Mouse (Mus musculus) hindbrain, embryonic 16.5 days (tissue): Measurements from ENCODE around the gene Iqcg. TPM values are rescaled to one million over a fixed set of nuclear protein-coding genes. Genes with fewer than 3 reads are reported as not detected.

ENCODE experiments used
- ATAC-seq: fragments of 200-750 bp; cut with Nextera tagmentation; 2 replicates; pipeline ENCODE4 v1.8.0; 2017; ENCODE audit warnings: moderate TSS enrichment, moderate library complexity
- H3K27ac ChIP-seq: fragments of 300-500 bp; sonication (generic); 2 replicates; pipeline ENCODE4 v1.5.1; 2014; ENCODE audit warnings: low read depth, mild to moderate bottlenecking, control low read depth, low read length, moderate library complexity
- H3K27me3 ChIP-seq: fragments of 300-500 bp; sonication (generic); replicated peaks from 2 replicates; pipeline ENCODE4 v1.6.1; 2014; ENCODE audit warnings: low read length; ENCODE audit not compliant: control insufficient read depth, insufficient read depth
- H3K36me3 ChIP-seq: fragments of 300-500 bp; sonication (generic); 2 replicates; pipeline ENCODE4 v1.6.1; 2014; ENCODE audit warnings: mild to moderate bottlenecking, low read length, moderate library complexity, mixed read lengths; ENCODE audit not compliant: control insufficient read depth, insufficient read depth
- H3K4me1 ChIP-seq: fragments of 300-500 bp; sonication (generic); 2 replicates; pipeline ENCODE4 v1.6.1; 2014; ENCODE audit warnings: low read depth, low read length; ENCODE audit not compliant: control insufficient read depth, insufficient read depth
- H3K4me2 ChIP-seq: fragments of 300-500 bp; sonication (generic); 2 replicates; pipeline ENCODE4 v1.6.1; 2014; ENCODE audit warnings: mild to moderate bottlenecking, low read length, control low read depth, moderate library complexity
- H3K4me3 ChIP-seq: fragments of 300-500 bp; sonication (generic); 2 replicates; pipeline ENCODE4 v1.5.1; 2014; ENCODE audit warnings: mild to moderate bottlenecking, low read length, control low read depth, moderate library complexity
- H3K9ac ChIP-seq: fragments of 300-500 bp; sonication (generic); 2 replicates; pipeline ENCODE4 v1.6.1; 2014; ENCODE audit warnings: low read depth, mild to moderate bottlenecking, control low read depth, low read length, moderate library complexity
- H3K9me3 ChIP-seq: fragments of 300-500 bp; sonication (generic); 2 replicates; pipeline ENCODE4 v1.6.1; 2014; ENCODE audit warnings: mild to moderate bottlenecking, low read length, moderate library complexity; ENCODE audit not compliant: control insufficient read depth
- WGBS: fragments of 180-500 bp; shearing (Covaris S2); extraction: QIAGEN DNeasy Blood & Tissue Kit; methylation state at CpG from one replicate; pipeline ENCODE4 v1.1.7; 2014; 5-methylcytosine and 5-hydroxymethylcytosine counted together
- polyA plus RNA-seq: library from polyadenylated mRNA; unstranded; fragments of >200 nt; fragmentation: Nextera tagmentation; extraction: Ambion mirVana; gene quantifications from 2 replicates; pipeline ENCODE4 v1.2.1, GENCODE M21; 2015

Iqcg gene
- polyA plus RNA-seq, result 7.5 and 7.9 TPM in 2 replicates

GRCm38 (mm10) chr16:33056095-33056785 is at the start of gene Iqcg, which contains the start of gene Rpl35a:
Gene Iqcg (minus strand): TSS chr16:33056218.
Gene Rpl35a (plus strand): TSS chr16:33056453.
- Histone ChIP-seq H3K36me3 (peaks cover 17% of the 10 kb centered on the region), H3K4me2 (peak within 1 kb of the TSS; percentile 86), H3K27ac (peak within 1 kb of the TSS; percentile 91), H3K4me1 (peaks cover 13% of the 10 kb centered on the region), H3K27me3 (no peaks in the 10 kb centered on the region), H3K4me3 (peak within 1 kb of the TSS; percentile 94), H3K9ac (peak within 1 kb of the TSS; percentile 91), H3K9me3 (no peaks in the 10 kb centered on the region)
- peak; percentile 94 for ATAC-seq
- WGBS, result 1% methylated on average over 41 of the region's 47 CpGs

GRCm38 (mm10) chr16:33085666-33086065 is 29.6 kb upstream of the Iqcg start:
- Histone ChIP-seq H3K9ac (no peak overlapping the region), H3K9me3 (no peaks in the 10 kb centered on the region), H3K27ac (no peak overlapping the region), H3K27me3 (no peaks in the 10 kb centered on the region), H3K36me3 (peaks cover 5% of the 10 kb centered on the region; the same call in 1 of the 2 replicates), H3K4me1 (no peaks in the 10 kb centered on the region), H3K4me2 (no peak overlapping the region), H3K4me3 (no peak overlapping the region)
- no peak for ATAC-seq
- 69% methylated on average over 8 of the region's 8 CpGs for WGBS

- WGBS, result 92% methylated on average over 2 of the region's 2 CpGs
- ATAC-seq, result no peak
- H3K9ac ChIP-seq, result no peak overlapping the region
- no peaks in the 10 kb centered on the region for H3K27me3 ChIP-seq
- no peaks in the 10 kb centered on the region for H3K4me1 ChIP-seq
- no peak overlapping the region for H3K27ac ChIP-seq
- H3K9me3 ChIP-seq, result no peaks in the 10 kb centered on the region
- H3K36me3 ChIP-seq, result peaks cover 3% of the 10 kb centered on the region; the same call in 1 of the 2 replicates
- no peak overlapping the region for H3K4me2 ChIP-seq
- H3K4me3 ChIP-seq, result no peak overlapping the region
Observed at GRCm38 (mm10) chr16:33083996-33084395, 28.0 kb upstream of the Iqcg start.

- Histone ChIP-seq H3K36me3 (peaks cover 3% of the 10 kb centered on the region; the same call in 1 of the 2 replicates), H3K9ac (no peak overlapping the region), H3K4me2 (no peak overlapping the region), H3K4me3 (no peak overlapping the region), H3K4me1 (no peaks in the 10 kb centered on the region), H3K27me3 (no peaks in the 10 kb centered on the region), H3K9me3 (no peaks in the 10 kb centered on the region), H3K27ac (no peak overlapping the region)
- WGBS, result 94% methylated on average over 6 of the region's 6 CpGs
- no peak for ATAC-seq
Observed at GRCm38 (mm10) chr16:33082951-33083350, 26.9 kb upstream of the Iqcg start.

GRCm38 (mm10) chr16:33080063-33080462 is 24.0 kb upstream of the Iqcg start:
- Histone ChIP-seq H3K4me3 (no peak overlapping the region), H3K4me1 (no peaks in the 10 kb centered on the region), H3K9ac (no peak overlapping the region), H3K27ac (no peak overlapping the region), H3K27me3 (no peaks in the 10 kb centered on the region), H3K9me3 (no peaks in the 10 kb centered on the region), H3K36me3 (peaks cover 3% of the 10 kb centered on the region; the same call in 1 of the 2 replicates), H3K4me2 (no peak overlapping the region)
- no peak for ATAC-seq
- WGBS, result 99% methylated on average over 7 of the region's 7 CpGs

- ATAC-seq, result no peak
- no peaks in the 10 kb centered on the region for H3K27me3 ChIP-seq
- no peak overlapping the region for H3K27ac ChIP-seq
- H3K4me1 ChIP-seq, result no peaks in the 10 kb centered on the region
- WGBS, result 96% methylated on average over 5 of the region's 5 CpGs
- no peak overlapping the region for H3K4me3 ChIP-seq
- H3K36me3 ChIP-seq, result peaks cover 4% of the 10 kb centered on the region
- H3K4me2 ChIP-seq, result no peak overlapping the region
- H3K9ac ChIP-seq, result no peak overlapping the region
- H3K9me3 ChIP-seq, result no peaks in the 10 kb centered on the region
Observed at GRCm38 (mm10) chr16:33077069-33077627, 21.1 kb upstream of the Iqcg start.

- Histone ChIP-seq H3K27ac (no peak overlapping the region), H3K36me3 (peaks cover 4% of the 10 kb centered on the region), H3K4me1 (no peaks in the 10 kb centered on the region), H3K4me3 (no peak overlapping the region), H3K4me2 (no peak overlapping the region), H3K27me3 (no peaks in the 10 kb centered on the region), H3K9ac (no peak overlapping the region), H3K9me3 (no peaks in the 10 kb centered on the region)
- ATAC-seq, result no peak
- WGBS, result 72% methylated on average over 6 of the region's 6 CpGs
Observed at GRCm38 (mm10) chr16:33076078-33076477, 20.1 kb upstream of the Iqcg start.

- Histone ChIP-seq H3K4me3 (no peak overlapping the region), H3K9me3 (no peaks in the 10 kb centered on the region), H3K36me3 (peaks cover 7% of the 10 kb centered on the region), H3K27ac (no peak overlapping the region), H3K9ac (no peak overlapping the region), H3K27me3 (no peaks in the 10 kb centered on the region), H3K4me1 (no peaks in the 10 kb centered on the region), H3K4me2 (no peak overlapping the region)
- WGBS, result 87% methylated on average over 5 of the region's 5 CpGs
- no peak for ATAC-seq
Observed at GRCm38 (mm10) chr16:33074967-33075366, 18.9 kb upstream of the Iqcg start.

GRCm38 (mm10) chr16:33072871-33073557 is 17.0 kb upstream of the Iqcg start:
- Histone ChIP-seq H3K36me3 (peaks cover 10% of the 10 kb centered on the region), H3K4me1 (no peaks in the 10 kb centered on the region)

More at GRCm38 (mm10) chr16:33072871-33073557, 17.0 kb upstream of the Iqcg start:
- no peak for ATAC-seq
- no peaks in the 10 kb centered on the region for H3K27me3 ChIP-seq
- H3K4me3 ChIP-seq, result no peak overlapping the region
- no peak overlapping the region for H3K27ac ChIP-seq
- no peak overlapping the region for H3K9ac ChIP-seq
- WGBS, result 88% methylated on average over 6 of the region's 6 CpGs
- no peaks in the 10 kb centered on the region for H3K9me3 ChIP-seq
- no peak overlapping the region for H3K4me2 ChIP-seq
